Mouse (Mus musculus) heart, adult 2 months (tissue): ENCODE results near the gene Lzts2.

ENCODE experiments used
- CTCF ChIP-seq: fragments of 200-600 bp; IDR thresholded peaks from 2 replicates; pipeline ENCODE4 v1.8.1; 2022; ENCODE audit warnings: antibody characterized with exemption, mild to moderate bottlenecking, moderate library complexity
- EP300 ChIP-seq: fragments of 200-500 bp; IDR thresholded peaks from 2 replicates; pipeline ENCODE4 v1.6.1; 2011; ENCODE audit warnings: low read depth, low read length, control low read depth; ENCODE audit not compliant: insufficient read depth

DNA sequence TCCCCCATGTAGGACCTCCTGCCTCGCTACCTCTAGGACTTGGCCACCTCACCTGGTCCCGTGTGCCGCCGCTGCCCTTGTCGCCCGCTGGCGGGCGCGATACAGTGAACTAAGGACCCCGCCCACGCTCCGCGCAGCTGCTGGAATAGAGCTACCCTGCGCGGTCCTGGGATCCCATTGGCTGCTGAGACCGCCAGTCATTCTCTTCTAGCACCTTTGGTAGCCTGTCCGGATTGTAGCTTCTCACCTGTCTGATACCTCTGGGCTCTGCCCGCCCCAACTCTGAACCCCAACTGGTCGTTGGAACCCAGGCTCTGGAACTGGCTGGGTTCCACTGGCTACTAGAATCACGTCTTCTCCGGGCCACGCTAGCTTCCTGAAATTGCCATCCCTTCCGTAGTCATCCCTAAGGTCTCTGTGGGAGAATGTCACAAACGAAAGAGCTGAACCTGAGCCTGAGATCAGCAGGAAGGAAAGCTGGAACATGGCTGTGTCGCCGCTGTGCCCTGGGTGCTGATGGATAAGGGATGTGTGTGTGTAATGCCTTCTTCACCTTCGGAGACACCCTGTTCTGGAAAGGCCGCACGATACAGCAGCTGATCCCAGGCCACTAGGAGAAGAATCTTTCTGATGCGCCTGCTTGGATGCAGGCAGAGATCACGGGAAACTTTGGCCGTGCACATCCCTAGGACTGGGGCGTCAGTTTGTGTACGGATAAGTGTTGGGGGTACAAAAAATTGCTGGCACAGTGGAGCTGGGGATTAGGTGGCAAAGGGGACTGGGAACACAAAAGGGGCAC is 32.5 kb downstream of the Lzts2 start:
- TF ChIP-seq CTCF = peak; percentile 23
- TF ChIP-seq EP300 = 0 out of 2 replicates have a peak, but pooled peaks have one; percentile 20
